ENCODE assay signal across 8 mouse cellular contexts in genomic region chr10:126330305-126330969, GRCm38 (mm10).
DNase-seq lines count a peak whose midpoint lies in the region; ATAC-seq and TF ChIP-seq lines count a peak whose summit lies in the region.

No protein-coding gene starts in this region.

- H3K27me3 ChIP-seq in intestine, postnatal 0 days (replicated peaks; ENCODE audit: control insufficient read depth, insufficient read depth, low read length) = no peaks in the 10 kb centered on the region

- TF ChIP-seq CTCF in intestine, postnatal 0 days (IDR thresholded peaks at IDR 0.05; ENCODE audit: low read depth) = peak; percentile 97

- no peaks in the 10 kb centered on the region for H3K9me3 ChIP-seq in intestine, postnatal 0 days (ENCODE audit: control insufficient read depth)

- peak overlapping the region; percentile 17; the same call in 1 of the 2 replicates for H3K4me2 ChIP-seq in intestine, postnatal 0 days (replicated peaks; ENCODE audit: low read depth)

- peak; percentile 96 for DNase-seq in adrenal gland, postnatal 10 days
- DNase-seq in embryo, embryonic 9.5 days (ENCODE audit: extremely low spot score) = peak; percentile 89
- DNase-seq in left cerebral cortex, postnatal 14 days (ENCODE audit: low spot score in 2 of 2) = peak; percentile 83 to 93
- peak; percentile 86 for DNase-seq in right cerebral cortex, postnatal 25 days
- peak; percentile 92 for DNase-seq in urinary bladder, postnatal 25 days (ENCODE audit: low spot score)

- H3K4me1 ChIP-seq in intestine, postnatal 0 days (replicated peaks; ENCODE audit: control insufficient read depth, insufficient read depth, low read length) = 0 out of 2 replicates have a peak, but pooled peaks cover 4% of the 10 kb centered on the region

- H3K9ac ChIP-seq in intestine, postnatal 0 days (ENCODE audit: low read depth, low read length) = no peak overlapping the region

- intact Hi-C loops in left cerebral cortex, postnatal 14 days (cut with DNase I) = loop anchor here (2.0 to 10.0 kb wide), 3 partner anchors 202 to 606 kb away; no protein-coding TSS in a partner anchor

- no peak overlapping the region for H3K4me3 ChIP-seq in intestine, postnatal 0 days (ENCODE audit: low read depth, low read length)

- whole genome bisulfite sequencing in intestine, postnatal 0 days = 7% methylated on average over 17 of the region's 17 CpGs

- no peak overlapping the region for H3K27ac ChIP-seq in intestine, postnatal 0 days (ENCODE audit: low read depth, low read length)

- H3K36me3 ChIP-seq in intestine, postnatal 0 days (ENCODE audit: control insufficient read depth, insufficient read depth) = no peaks in the 10 kb centered on the region

- ATAC-seq in granulocyte monocyte progenitor cell, adult 5-6 weeks (replicated peaks; ENCODE audit: poor library complexity, severe bottlenecking) = peak; percentile 100
- ATAC-seq in intestine, postnatal 0 days = peak; percentile 94
- ATAC-seq in megakaryocyte-erythroid progenitor cell, adult 5-6 weeks (replicated peaks; ENCODE audit: low FRiP score, low TSS enrichment, poor library complexity, severe bottlenecking) = peak; percentile 98
